Mouse (Mus musculus): ENCODE measurements at regions not wholly inside any gene's neighbourhood (a gene's known extent, or its start where the extent isn't known, plus 50 kb on each side); places are given as distances from the start of the nearest gene placed in this dataset.

DNA sequence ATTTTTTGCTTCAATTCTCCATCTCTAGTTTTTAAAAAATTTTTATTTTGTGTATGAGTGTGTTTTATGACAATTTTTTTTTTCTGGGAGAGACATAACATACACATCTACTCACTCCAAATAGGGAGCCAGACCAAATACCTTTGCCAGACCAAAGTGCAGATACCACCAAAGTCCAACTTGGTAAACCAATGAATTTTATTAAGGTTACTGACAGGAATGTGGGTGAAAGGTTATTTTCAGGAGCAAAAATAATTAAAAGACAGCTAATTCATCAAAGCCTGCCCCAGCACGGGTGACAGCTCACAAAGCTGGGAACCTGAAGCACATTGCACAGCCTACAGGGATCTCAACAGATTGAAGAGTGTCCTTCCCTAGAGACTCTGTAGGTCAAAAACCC lies 146.6 kb upstream of the Smim15 start:
- WGBS = 54% methylated on average over 1 of the region's 1 CpGs

DNA sequence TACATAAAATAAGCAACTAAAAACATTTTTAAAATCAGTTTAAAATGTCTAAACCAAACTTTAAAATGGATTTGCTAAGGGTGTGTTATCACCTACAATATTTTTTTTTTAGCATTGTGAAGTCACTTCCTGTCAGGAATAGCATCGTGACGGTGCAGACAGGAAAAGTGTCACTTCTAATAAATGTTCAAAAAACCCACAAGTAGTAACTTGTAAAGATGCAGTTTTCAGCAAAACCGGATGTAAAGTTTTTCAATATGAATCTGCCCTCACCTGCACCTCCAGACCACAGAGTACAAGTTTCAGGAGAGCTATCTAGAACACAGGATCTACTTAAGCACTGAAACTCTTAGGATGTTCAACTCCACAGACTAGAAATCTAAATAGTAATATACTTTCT lies 147.1 kb upstream of the Smim15 start:
- Histone ChIP-seq H3K4me2 (replicated peaks; ENCODE audit: low read depth, low read length) (no peak overlapping the region), H3K27ac (ENCODE audit: low read depth, low read length) (no peak overlapping the region), H3K4me1 (ENCODE audit: control insufficient read depth, insufficient read depth, low read length) (peaks cover 4% of the 10 kb centered on the region), H3K9ac (ENCODE audit: low read depth, low read length) (no peak overlapping the region), H3K4me3 (ENCODE audit: low read length) (no peak overlapping the region), H3K9me3 (ENCODE audit: control insufficient read depth, low read length) (peaks cover 2% of the 10 kb centered on the region; the same call in 1 of the 2 replicates), H3K36me3 (ENCODE audit: control insufficient read depth, insufficient read depth, low read length) (no peaks in the 10 kb centered on the region), H3K27me3 (ENCODE audit: control insufficient read depth, insufficient read depth, low read length) (no peaks in the 10 kb centered on the region)
- WGBS = 84% methylated on average over 3 of the region's 3 CpGs
- ATAC-seq (ENCODE audit: low FRiP score, low TSS enrichment) = no peak

More for the DNA sequence above, 146.6 kb upstream of the Smim15 start:
- peaks cover 2% of the 10 kb centered on the region; the same call in 1 of the 2 replicates for H3K9me3 ChIP-seq (ENCODE audit: control insufficient read depth, low read length)
- no peak overlapping the region for H3K9ac ChIP-seq (ENCODE audit: low read depth, low read length)
- H3K36me3 ChIP-seq (ENCODE audit: control insufficient read depth, insufficient read depth, low read length) = no peaks in the 10 kb centered on the region
- no peaks in the 10 kb centered on the region; the same call in 1 of the 2 replicates for H3K4me1 ChIP-seq (ENCODE audit: control insufficient read depth, insufficient read depth, low read length)
- no peak for ATAC-seq (ENCODE audit: low FRiP score, low TSS enrichment)
- H3K27ac ChIP-seq (ENCODE audit: low read depth, low read length) = no peak overlapping the region
- no peak overlapping the region for H3K4me3 ChIP-seq (ENCODE audit: low read length)
- H3K27me3 ChIP-seq (ENCODE audit: control insufficient read depth, insufficient read depth, low read length) = no peaks in the 10 kb centered on the region
- H3K4me2 ChIP-seq (replicated peaks; ENCODE audit: low read depth, low read length) = no peak overlapping the region

- 83% methylated on average over 8 of the region's 8 CpGs for WGBS
- peaks cover 2% of the 10 kb centered on the region; the same call in 1 of the 2 replicates for H3K9me3 ChIP-seq (ENCODE audit: control insufficient read depth, low read length)
Measured at GRCm38 (mm10) chr13:107893581-107894183, 150.6 kb upstream of the Smim15 start.

DNA sequence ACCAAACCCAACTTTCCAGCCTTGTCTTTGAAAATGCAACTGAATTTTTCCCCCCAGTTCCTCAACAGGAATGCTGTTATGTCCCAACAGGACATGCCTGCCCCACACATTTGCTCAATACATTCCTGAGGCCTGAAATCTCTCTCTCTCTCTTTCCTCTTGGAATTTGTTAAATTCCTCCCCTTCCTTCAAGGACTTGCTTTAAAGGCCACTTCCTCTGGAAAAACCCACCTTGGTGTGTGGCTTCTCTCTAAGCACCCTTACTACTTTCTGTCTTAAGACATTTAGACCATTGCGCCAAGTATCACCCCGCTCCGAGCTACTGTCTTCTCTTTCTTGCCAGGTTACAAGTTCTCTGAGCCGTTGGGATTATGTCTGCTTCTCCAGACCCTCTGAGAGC lies 151.2 kb upstream of the Smim15 start:
- 85% methylated on average over 4 of the region's 4 CpGs for WGBS
- H3K27ac ChIP-seq (ENCODE audit: low read depth, low read length) = no peak overlapping the region
- ATAC-seq (ENCODE audit: low FRiP score, low TSS enrichment) = no peak
- no peak overlapping the region for H3K4me2 ChIP-seq (replicated peaks; ENCODE audit: low read depth, low read length)
- peaks cover 2% of the 10 kb centered on the region; the same call in 1 of the 2 replicates for H3K9me3 ChIP-seq (ENCODE audit: control insufficient read depth, low read length)
- peaks cover 9% of the 10 kb centered on the region for H3K4me1 ChIP-seq (ENCODE audit: control insufficient read depth, insufficient read depth, low read length)
- H3K36me3 ChIP-seq (ENCODE audit: control insufficient read depth, insufficient read depth, low read length) = no peaks in the 10 kb centered on the region
- no peak overlapping the region for H3K4me3 ChIP-seq (ENCODE audit: low read length)
- H3K27me3 ChIP-seq (ENCODE audit: control insufficient read depth, insufficient read depth, low read length) = no peaks in the 10 kb centered on the region
- no peak overlapping the region for H3K9ac ChIP-seq (ENCODE audit: low read depth, low read length)

More at GRCm38 (mm10) chr13:107893581-107894183, 150.6 kb upstream of the Smim15 start:
- Histone ChIP-seq H3K27me3 (ENCODE audit: control insufficient read depth, insufficient read depth, low read length) (no peaks in the 10 kb centered on the region), H3K9ac (ENCODE audit: low read depth, low read length) (no peak overlapping the region), H3K27ac (ENCODE audit: low read depth, low read length) (no peak overlapping the region), H3K4me2 (replicated peaks; ENCODE audit: low read depth, low read length) (no peak overlapping the region), H3K4me3 (ENCODE audit: low read length) (no peak overlapping the region), H3K4me1 (ENCODE audit: control insufficient read depth, insufficient read depth, low read length) (peaks cover 9% of the 10 kb centered on the region), H3K36me3 (ENCODE audit: control insufficient read depth, insufficient read depth, low read length) (no peaks in the 10 kb centered on the region)
- no peak for ATAC-seq (ENCODE audit: low FRiP score, low TSS enrichment)

DNA sequence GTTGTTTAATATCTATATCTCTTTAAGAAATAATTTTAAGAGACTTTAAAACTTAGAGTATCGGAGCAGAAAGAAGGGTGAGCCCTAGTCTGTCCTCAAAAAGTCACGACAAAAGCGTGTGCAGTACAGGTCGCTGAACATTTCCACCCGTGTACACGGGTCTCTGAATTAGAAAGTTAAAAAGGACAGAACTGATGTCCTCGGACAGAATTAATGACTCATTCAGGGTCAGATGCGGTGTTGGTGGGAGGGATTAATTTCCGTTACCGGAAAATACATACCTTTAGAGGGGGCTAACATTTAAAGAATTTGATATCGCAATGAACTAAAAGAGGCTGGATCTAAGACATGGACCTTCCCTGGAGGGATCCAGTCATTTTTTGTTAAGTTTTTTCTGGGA lies 152.3 kb upstream of the Smim15 start:
- Histone ChIP-seq H3K4me3 (ENCODE audit: low read length) (peak overlapping the region; percentile 94), H3K27me3 (ENCODE audit: control insufficient read depth, insufficient read depth, low read length) (no peaks in the 10 kb centered on the region), H3K36me3 (ENCODE audit: control insufficient read depth, insufficient read depth, low read length) (no peaks in the 10 kb centered on the region), H3K9me3 (ENCODE audit: control insufficient read depth, low read length) (no peaks in the 10 kb centered on the region), H3K9ac (ENCODE audit: low read depth, low read length) (peak overlapping the region; percentile 78; the same call in 1 of the 2 replicates), H3K4me1 (ENCODE audit: control insufficient read depth, insufficient read depth, low read length) (peaks cover 13% of the 10 kb centered on the region), H3K4me2 (replicated peaks; ENCODE audit: low read depth, low read length) (peak overlapping the region; percentile 81), H3K27ac (ENCODE audit: low read depth, low read length) (peak overlapping the region; percentile 97; the same call in 1 of the 2 replicates)
- 8% methylated on average over 11 of the region's 11 CpGs for whole genome bisulfite sequencing
- no peak for ATAC-seq (ENCODE audit: low FRiP score, low TSS enrichment)

- peaks cover 18% of the 10 kb centered on the region for H3K4me1 ChIP-seq (ENCODE audit: control insufficient read depth, insufficient read depth, low read length)
- under 1% methylated on average over 73 of the region's 95 CpGs for WGBS
- no peaks in the 10 kb centered on the region for H3K9me3 ChIP-seq (ENCODE audit: control insufficient read depth, low read length)
Measured at GRCm38 (mm10) chr13:107890866-107891821, 153.1 kb upstream of the Smim15 start.

DNA sequence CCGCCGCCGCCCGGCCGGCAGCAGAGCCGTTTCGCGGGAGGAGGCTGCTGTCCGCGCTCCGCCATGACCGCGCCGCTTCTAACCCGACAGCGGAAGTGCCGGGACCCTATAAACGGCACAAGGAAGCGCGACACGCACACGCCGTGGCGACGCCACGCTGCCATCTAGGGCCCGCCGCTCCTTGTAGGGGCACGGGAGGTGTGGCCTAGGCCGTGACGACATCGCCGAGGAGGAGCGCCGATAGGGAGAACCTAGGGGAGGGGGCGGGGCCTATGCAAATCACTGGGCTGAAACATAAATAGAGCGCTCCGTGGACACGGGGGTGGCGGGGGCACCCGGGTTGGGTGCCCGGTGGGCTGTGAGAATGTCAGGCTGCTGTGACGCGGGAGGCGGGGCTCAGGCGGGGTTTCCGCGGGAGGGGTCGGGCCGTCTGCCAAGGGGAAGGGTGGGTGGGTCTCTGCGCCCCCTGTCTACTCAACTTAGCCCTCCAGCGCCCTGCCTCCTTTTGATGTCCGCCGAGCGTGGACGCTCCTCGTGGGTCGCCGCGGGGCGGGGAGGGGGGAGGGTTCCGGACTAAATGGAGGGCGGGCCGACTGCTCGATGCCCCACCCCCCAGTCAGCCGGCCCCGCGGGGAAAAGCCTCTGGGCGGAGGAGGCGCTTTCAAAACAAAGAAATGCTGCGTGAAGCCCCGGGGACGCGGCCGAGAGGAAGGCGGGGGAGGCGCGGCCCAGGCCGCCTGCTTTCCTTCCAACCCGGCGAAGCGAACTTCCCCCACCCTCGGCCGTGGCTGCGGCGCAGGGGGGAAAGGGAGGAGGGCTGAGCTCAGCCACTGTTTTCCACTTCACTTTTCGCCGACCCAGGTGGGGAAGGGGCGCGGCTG lies 154.0 kb upstream of the Smim15 start:
- peak; percentile 92 for ATAC-seq (ENCODE audit: low FRiP score, low TSS enrichment)
- peak overlapping the region; percentile 97 for H3K9ac ChIP-seq (ENCODE audit: low read depth, low read length)
- no peaks in the 10 kb centered on the region for H3K36me3 ChIP-seq (ENCODE audit: control insufficient read depth, insufficient read depth, low read length)
- H3K4me3 ChIP-seq (ENCODE audit: low read length) = peak overlapping the region; percentile 94
- H3K27me3 ChIP-seq (ENCODE audit: control insufficient read depth, insufficient read depth, low read length) = no peaks in the 10 kb centered on the region
- H3K4me2 ChIP-seq (replicated peaks; ENCODE audit: low read depth, low read length) = peak overlapping the region; percentile 81
- peaks cover 18% of the 10 kb centered on the region for H3K4me1 ChIP-seq (ENCODE audit: control insufficient read depth, insufficient read depth, low read length)
- under 1% methylated on average over 85 of the region's 90 CpGs for WGBS
- H3K9me3 ChIP-seq (ENCODE audit: control insufficient read depth, low read length) = no peaks in the 10 kb centered on the region
- H3K27ac ChIP-seq (ENCODE audit: low read depth, low read length) = peak overlapping the region; percentile 97

More at GRCm38 (mm10) chr13:107890866-107891821, 153.1 kb upstream of the Smim15 start:
- peak overlapping the region; percentile 97 for H3K27ac ChIP-seq (ENCODE audit: low read depth, low read length)
- H3K27me3 ChIP-seq (ENCODE audit: control insufficient read depth, insufficient read depth, low read length) = no peaks in the 10 kb centered on the region
- peak; percentile 6 for ATAC-seq (ENCODE audit: low FRiP score, low TSS enrichment)
- H3K4me2 ChIP-seq (replicated peaks; ENCODE audit: low read depth, low read length) = peak overlapping the region; percentile 81
- H3K36me3 ChIP-seq (ENCODE audit: control insufficient read depth, insufficient read depth, low read length) = no peaks in the 10 kb centered on the region
- H3K9ac ChIP-seq (ENCODE audit: low read depth, low read length) = peak overlapping the region; percentile 78
- H3K4me3 ChIP-seq (ENCODE audit: low read length) = peak overlapping the region; percentile 94

DNA sequence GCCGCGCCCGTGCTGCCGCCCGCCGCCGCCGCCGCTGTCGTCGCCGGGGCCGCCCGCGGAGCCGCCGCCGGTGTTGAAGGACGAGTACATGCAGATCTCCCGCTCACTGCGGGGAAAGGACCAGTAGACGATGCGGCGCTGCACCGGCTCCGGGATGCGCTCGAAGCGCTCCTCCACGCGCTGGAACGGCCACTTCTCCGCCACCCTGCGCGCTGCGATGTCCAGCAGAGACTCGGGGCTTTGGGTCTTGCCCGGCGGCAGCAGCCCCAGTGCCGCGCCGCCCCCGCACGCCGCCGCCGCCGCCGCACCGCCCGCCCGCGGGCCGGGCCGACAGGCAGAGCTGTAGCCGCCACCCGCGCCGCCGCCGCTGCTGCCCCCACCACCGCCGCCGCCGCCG lies 154.7 kb upstream of the Smim15 start:
- H3K4me3 ChIP-seq (ENCODE audit: low read length) = peak overlapping the region; percentile 94
- no peaks in the 10 kb centered on the region for H3K27me3 ChIP-seq (ENCODE audit: control insufficient read depth, insufficient read depth, low read length)
- H3K27ac ChIP-seq (ENCODE audit: low read depth, low read length) = peak overlapping the region; percentile 84; the same call in 1 of the 2 replicates
- H3K4me1 ChIP-seq (ENCODE audit: control insufficient read depth, insufficient read depth, low read length) = peaks cover 20% of the 10 kb centered on the region
- H3K9me3 ChIP-seq (ENCODE audit: control insufficient read depth, low read length) = no peaks in the 10 kb centered on the region
- no peak for ATAC-seq (ENCODE audit: low FRiP score, low TSS enrichment)
- no peaks in the 10 kb centered on the region for H3K36me3 ChIP-seq (ENCODE audit: control insufficient read depth, insufficient read depth, low read length)
- WGBS = under 1% methylated on average over 37 of the region's 66 CpGs
- H3K9ac ChIP-seq (ENCODE audit: low read depth, low read length) = peak overlapping the region; percentile 97
- peak overlapping the region; percentile 81 for H3K4me2 ChIP-seq (replicated peaks; ENCODE audit: low read depth, low read length)
